Mouse (Mus musculus): Measurements from ENCODE around the gene Myl12a.

The Myl12a gene

DNA sequence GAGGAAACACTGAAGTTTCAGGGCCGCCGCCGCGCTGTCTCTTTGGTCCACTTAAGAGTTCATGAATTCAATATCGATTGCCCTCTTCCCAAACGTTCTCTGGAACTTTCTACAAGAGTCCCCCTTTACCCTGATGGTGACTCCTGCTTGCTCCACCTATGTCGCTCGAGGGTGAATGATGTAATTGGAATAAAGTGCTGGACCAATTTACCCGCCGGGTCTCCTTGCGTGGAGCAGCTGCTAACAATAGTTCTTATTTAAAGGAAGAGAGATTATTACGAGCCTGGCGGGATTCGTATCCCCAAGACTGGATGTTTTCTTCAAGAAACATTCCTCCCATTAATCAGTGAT lies at the start of gene Myl12a:
Gene Myl12a (minus strand): TSS at position 135 of the 351 bp plus-strand sequence.
- DNase-seq: no peak

DNA sequence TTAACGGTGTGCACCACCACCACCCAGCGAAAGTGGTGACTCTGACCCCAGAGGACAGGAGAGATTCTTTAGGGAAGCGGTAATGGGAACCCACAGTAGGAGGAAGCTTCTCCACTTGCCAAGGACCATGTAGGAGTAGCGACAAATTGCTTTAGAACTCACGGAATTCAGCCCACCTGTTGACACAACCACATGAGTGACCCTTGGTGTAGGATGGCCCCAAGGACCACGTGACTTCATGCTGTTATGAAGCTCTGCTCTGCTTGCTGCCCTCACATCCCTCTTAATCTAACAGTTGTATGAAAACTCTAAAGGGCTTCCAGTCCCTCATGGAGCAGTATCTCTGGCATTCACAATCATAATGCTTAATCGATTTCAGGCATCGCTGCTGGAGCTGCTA lies 46.6 kb upstream of the Myl12a start:
- DNase-seq: no peak

DNA sequence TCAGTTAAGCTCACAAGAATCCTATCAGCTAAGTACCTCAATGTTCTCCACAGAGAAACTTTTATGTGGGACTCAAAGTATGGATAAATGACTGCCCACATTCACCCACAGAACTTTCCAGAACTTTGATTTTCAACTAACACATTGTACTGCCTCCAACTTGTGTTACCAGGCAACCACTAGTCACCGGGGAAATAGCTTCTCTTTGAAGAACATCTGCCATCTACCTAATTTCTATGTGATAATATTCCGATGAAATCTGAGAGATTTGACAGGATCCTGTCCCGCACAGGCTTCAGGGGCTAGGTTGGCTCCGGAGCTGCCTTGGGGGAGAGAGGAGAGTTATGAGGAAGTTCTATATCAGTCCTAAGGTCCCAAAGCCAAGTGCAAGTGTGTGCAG lies 44.2 kb upstream of the Myl12a start:
- DNase-seq: no peak

DNA sequence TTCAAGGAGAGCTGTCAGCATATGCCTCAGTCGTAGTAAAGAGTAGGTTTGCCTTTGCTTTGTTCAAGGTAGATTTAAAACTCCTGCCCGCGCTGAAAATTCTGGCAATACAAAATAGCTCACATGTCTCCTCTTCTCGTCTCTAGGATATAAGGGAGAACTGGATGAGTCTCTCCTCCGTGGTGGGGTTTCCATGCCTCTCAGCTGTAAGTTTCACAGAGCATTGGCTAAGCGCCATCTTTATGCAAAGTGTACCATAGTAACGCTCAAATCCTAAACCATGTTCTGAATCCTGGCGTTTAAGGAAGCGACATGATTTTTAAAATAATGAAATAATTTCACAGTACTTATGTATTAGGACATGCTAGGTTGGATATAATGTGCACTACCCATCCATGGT lies 42.9 kb upstream of the Myl12a start:
- no peak for DNase-seq

DNA sequence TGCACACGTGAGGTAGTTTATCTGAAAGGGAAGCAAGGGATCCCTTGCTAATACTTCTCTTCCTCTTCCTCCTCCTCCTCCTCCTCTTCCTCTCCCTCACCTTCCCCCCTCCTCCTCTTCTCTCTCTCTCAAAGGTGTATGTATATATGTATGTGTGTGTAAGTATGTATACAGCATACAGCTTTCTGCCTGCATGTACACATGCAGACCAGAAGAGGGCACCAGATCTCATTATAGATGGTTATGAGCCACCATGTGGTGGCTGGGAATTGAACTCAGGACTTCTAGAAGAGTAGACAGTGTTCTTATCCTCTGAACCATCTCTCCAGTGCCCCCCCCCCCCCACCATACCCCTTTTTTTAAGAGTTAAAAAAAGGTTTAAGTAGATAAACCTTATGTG lies 40.0 kb upstream of the Myl12a start:
- no peak for DNase-seq

DNA sequence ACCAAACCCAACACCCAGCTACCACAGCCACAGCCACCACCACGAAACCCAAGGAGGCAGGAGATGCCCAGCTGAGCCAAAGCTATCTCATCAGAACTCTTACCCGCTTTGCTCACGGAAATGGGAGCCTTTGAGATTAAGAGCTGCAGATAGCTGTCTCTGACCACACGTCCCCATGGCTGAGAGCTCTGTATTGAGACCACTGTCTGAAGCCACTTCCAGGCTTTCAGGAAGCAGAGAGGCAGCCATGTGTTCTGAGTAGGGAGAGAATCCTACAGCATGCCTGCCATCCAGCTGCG lies 37.9 kb upstream of the Myl12a start:
- no peak for DNase-seq

DNA sequence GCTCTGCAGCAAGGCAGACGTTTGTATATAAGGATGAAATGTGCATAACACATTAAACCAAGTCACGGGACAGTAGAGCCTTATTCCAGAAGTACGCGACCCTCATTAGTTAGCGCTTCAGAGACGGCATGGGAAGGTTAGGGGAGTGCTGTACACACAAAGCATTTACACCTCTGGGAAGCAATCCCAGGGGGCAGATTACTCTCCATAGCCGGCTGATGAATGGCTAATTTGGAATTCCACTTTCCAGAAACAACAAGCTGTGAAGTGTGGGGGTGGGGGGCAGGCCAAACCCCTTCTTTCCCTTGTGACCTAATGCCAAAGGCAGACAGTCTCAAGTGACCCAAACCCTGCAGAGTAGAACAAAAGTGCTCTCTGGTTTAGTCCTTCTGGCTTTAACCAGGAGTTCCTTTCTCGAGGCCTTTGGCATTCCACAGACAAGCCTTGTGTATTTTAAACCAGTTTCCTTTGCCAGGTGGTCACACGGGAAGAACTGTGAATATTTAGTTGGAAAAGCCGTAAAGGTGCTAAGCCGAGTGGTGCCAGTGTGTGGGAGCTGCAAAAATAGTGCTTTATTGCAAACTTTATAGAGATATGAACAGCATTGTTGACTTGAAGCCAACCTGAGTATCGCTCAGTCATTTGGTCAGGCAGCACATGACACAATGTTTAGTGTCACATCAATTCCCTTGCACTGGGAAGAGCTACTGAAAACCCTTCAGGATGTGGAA lies 37.3 kb upstream of the Myl12a start:
- no peak for DNase-seq

DNA sequence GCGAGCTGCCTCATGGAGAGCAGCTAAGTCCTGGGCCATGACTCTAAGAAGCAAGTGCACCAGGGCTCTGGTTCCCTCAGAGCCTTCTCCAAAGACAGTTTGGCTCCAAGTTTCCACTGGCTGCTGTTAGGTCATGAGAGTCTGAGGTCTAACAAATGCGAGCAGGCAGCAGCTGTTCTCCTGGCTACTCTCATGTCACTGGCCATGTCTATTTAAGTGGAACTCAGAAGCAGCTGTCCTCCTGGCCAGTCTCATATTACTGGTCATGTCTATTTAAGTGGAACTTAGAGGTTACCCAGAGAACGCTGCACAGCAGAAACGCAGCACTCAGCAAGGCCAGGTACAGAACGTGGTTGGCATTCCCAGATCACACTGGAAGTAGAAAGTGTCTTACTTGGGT lies 36.1 kb upstream of the Myl12a start:
- no peak for DNase-seq

DNA sequence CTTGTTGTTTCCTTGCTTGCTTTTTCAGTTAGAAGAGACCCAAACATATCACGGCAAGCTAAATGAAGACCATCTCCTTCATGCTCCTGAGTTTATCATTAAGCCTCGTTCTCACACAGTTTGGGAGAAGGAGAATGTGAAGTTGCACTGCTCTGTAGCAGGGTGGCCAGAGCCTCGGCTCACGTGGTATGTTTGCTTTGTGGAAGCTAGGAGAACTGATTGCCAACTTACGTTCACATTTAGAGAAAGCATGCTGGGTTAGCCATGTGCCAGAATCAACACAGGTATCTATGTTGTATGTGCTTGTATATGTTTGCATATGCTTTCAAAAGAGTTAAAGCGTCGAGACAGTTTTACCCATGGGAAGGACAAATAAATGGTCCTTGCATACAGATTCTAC lies 34.5 kb upstream of the Myl12a start:
- DNase-seq: no peak

DNA sequence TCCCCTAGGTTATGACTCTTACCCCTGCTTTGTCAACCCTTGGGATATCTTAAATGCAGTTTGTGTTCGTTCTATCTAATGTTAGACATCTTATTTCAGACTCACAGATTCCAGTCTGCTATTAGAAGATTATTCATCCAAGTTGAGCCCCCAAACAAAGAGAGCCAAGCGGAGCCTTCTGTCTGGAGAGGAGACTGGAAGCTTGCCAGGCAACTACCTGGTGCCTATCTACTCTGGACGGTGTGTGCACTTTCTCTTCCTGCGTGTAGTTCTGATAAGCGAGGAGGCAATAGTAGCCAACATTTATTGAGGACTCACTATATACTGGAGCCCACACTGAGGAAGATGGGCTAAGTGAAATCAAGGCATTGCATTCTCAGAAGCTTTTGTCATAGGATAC lies 31.8 kb upstream of the Myl12a start:
- DNase-seq: no peak

DNA sequence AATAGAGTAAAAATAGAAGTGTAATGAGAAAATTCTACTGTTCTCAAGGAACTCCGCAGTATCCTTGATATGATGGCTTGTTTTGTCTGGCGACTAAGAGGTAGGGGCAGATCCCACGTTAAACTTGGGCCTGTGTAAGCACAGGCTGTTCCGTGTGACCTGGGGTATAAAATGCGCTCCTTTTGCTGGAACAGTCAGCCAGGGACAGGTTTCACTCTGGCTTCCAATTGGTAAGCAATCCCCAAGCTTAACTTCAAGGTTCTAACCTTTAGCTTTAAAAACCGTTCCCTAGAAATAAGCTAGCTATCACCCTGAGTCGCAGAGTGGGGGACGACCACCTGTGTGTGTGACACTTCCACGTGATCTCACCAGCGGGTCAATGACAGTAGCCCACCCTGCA lies 30.0 kb upstream of the Myl12a start:
- no peak for DNase-seq

DNA sequence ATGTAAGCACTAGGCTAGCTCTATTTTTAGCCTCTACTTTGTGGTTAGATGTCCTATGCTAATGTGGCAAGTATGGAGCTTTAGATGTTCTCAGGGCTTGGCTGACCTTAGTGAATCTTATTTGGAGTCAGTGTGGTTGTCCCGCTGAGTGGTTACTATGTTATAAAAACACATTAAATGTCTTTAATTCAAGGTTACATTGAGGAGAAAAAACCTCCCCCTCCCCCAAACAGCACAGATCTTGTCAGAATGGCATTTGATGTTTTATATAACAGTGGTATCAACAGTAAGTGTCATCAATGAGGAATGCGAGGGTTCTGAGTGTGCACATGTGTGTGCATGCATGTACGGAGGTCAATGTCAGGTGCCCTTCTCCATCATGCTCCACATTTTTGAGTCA lies 24.5 kb upstream of the Myl12a start:
- DNase-seq: no peak

DNA sequence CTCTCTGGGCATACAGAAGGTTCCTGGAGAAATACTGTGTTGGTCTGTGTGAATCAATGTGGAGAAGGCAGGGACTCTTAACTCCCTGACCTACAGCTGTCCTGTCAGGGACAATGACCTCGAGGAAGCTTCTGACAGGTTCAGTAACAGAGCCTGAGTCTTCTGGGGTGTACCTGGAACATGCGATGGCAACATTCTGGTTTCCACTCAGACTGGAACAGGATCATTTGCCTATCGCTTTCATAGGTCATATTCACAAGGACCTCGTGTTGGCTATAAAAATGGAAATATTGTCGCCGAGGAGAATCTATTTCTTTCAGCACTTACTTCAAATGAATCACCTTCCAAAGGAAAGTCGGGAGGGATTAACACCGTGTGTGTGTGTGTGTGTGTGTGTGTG lies 23.2 kb upstream of the Myl12a start:
- no peak for DNase-seq

DNA sequence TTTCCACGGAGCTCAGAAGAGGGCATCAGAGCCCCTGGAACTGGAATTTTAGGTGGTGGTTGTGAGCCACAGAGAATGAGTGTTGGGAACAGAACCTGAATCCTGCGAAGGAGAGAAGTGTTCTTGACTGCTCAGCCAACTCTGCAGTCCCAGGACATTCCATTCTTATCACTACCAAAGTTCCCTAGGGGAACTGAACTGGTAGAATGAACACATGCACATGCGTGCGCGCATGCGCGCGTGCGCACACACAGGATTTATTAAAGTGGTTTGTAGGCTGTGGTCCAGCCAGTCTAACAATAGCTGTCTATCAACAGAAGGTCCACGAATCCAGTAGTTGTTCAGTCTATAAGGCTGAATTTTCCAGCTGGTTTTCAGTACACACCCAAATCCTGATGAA lies 21.4 kb upstream of the Myl12a start:
- no peak for DNase-seq

DNA sequence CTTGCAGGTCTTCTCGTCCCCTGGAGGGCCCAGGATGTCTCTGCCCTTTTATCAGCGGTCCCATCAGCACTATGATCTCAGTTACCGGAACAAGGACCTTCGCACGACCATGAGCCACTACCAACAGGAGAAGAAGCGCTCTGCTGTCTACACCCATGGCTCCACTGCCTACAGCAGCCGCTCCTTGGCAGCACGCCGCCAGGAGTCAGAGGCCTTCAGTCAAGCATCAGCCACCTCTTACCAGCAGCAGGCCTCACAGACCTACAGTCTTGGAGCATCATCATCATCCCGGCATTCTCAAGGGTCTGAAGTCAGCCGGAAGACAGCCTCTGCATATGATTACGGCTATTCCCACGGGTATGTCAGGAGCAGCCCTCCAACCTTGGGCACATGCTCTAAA lies 20.2 kb upstream of the Myl12a start:
- no peak for DNase-seq

DNA sequence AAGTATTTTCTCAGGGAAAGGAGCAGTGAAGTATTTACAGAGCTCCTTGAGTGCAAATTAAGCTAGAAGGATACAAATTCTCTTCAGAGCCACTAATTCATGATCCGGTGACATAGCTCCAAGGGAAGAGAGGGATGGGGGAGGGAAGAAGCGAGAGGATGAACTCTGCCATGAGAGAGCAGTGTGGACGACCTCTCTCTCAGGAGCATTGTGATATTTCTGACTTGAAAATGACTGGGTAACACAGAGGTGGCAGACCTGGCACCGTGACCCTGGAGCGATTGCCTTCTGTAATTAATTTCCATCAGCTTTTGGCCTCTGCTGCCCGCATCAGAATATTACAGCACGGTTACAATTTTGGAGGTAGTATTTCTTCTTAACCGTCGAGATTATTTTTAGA lies 17.2 kb upstream of the Myl12a start:
- no peak for DNase-seq

DNA sequence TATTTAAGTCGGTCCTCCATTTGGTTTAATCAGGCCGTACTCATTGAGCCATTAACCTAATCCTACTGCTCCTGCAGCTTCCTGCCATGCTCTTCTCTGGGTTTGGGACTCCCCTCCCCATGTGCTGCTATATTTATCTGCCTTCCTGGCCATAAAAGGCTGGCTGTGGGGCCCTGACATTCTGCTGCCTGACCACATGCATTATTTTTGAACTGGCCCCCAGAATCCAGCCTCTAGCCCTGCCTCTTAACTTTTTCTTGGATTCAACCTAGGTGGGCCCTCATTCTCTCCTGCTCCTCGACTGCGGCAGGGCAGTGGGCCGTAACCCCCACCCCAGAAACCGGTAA lies 16.6 kb upstream of the Myl12a start:
- no peak for DNase-seq

DNA sequence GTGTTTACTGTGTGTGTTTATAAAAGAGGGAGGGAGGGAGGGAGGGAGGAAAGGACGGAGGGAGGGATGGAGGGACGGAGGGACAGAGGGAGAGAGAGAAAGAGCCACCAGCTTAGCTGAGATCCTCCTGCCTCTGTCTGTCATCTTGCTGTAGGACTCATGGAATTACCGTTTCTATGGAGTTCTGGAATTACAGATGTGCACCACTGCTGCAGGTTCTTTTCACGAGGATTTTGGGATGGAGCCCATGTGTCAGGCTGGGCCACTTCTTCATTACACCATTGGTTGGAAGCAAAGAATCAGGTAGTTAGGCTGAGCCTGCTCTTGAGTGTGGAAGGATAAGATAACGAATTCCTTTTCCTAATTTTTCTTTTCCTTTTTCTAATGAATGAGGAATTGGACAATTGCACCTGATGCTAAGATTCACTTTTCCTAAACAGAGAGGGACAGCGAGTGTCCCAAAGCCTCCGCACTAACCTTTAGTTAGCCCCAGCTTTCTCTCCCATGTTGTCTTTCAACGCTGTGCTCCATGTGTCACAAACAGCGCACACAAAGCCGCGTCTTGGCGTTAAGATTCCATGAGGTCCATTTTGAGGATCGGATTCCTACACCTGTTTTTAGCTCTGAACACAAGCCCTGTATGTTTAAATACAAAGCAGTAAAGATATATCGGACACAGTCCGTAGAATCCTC lies 16.1 kb upstream of the Myl12a start:
- DNase-seq: no peak

DNA sequence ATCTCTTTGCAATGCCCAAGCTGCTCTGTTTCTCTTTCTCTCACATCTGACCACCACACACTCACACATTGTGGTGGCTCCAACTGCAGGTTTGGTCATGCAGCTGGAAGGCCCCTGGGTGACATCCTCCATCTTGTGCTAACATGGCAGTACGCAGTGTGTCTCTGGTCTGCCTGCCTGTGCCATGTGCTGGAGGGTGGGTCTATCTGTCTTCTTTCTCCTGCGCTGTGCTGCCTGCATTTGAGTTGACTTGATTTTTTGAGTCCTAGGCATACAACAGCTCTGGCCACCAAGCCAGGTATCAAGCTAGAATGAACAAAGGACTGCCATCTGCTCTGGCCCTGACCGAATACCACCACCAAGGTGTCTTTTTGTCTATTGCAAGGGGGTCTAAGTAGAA lies 15.5 kb upstream of the Myl12a start:
- no peak for DNase-seq

DNA sequence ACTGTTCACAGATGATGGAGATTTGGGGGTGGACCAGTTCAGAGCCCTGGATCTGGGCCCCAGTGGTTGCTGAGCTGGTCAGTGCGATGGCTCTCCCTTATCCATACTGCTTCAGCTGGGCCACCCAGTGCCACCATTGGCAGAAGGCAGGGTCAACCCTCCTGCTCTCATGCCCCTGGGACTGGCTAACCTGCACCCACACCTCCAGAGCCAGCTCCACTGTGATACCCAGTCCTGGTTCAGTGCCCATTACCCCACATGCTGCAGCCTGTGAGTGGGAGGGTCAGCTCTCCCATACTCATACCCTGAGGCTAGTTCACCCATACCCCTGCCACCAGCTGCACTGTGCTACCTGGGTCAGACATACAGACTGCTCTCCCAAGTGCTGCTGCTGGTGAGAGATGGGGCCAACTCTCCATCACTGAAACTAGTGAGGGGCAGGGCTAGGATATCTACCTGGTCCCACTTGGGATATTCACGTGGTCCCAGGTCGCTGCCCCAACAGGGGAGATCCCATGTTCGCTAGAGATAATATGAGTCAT lies 14.8 kb upstream of the Myl12a start:
- DNase-seq: no peak

DNA sequence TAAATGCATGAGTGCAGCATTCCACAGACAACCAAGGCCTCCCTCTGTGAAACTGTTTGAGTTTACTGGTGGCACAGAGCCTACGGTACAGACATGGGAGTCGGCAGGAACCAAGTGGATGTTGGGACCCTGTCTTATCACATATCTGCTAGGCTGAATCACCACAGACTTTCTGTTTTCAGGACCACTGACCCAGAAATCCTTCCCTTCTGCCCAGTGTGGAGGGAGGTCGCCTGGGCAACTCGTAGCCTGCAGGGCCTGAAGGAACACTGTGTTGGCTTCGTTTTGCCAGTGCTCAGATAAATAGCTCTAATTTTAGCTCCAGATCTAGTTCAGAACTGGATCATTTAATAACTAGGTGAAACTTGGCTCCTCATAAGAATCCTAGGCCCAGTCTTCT lies 12.2 kb upstream of the Myl12a start:
- DNase-seq: no peak

DNA sequence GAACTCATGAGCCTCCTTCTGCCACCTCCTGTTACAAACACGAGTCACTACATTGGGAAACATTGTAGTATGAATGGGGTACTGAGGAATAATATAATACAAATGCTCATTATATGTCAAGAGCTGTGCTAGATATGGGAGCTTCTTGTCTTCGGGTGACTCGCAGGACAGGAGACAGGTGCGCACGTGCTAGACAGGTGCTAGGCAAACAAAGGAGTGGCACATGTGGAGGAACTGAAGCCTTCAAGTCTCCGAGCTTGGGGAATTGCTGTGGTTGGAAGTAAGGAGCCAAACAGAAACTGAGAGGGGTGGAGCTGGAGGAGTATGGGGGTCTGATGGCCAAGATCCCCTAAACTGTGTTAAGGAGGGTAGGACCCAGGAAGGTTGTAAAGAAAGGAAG lies 10.4 kb upstream of the Myl12a start:
- no peak for DNase-seq

DNA sequence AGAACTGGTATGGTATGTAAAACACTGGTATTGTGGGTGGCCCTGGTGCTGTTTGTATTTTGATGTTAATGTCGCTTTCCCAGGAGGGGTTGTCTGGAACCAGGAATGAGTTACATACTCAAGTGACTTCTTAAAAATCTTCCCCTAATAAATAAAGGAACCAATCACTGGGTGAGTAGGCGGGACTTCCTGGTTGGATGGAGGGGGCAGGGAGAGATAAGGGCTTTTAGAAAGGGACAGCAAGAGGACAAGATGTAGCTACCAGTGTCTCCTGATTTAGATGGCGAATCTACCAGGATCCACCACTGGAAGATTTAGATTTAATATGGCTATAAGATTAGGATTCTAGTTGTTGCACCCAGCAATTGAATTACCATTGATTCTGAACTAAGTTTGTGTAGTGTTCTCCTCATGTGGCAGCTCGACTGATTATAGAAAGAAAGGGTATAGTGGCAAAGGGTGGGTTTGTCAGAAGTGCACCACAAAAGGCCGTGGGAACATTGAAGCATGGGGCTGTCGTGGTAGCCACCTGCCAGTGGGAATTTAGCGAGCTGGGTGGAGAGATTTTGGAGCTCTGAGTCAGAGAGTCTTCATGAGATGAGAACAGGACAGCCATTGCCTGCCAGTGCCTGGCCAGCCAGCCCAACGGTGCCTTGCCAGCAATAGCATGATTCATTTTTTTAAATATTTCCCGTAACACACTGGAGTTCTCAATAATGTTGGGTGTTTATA lies 9.4 kb upstream of the Myl12a start:
- DNase-seq: no peak

DNA sequence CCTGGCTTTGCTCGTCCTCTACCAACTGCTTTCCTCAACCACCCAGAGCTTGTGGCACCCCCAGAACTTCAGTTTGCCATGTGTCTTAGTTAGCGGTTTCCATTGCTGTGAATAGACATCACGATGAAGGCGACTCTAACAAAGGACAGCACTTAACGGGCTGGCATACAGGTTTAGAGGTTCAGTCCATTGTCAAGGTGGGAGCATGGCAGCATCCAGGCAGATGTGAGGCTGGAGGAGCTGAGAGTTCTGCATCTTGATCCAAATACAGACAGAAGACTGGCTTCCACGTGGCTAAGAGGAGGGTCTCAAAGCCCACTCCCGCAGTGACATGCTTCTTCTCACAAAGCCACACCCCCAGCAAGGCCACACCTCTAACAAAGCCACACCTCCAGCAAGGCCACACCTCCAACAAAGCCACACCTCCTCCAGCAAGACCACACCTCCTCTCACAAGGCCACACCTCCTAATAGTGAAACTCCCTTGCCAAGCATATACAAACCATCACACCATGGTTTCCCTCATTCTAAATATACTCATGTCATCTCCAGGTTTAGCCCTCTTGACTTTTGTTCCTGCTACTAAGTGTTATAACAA lies 8.1 kb upstream of the Myl12a start:
- DNase-seq: no peak

Measured in spleen, adult 18-20 months (tissue).